Mouse (Mus musculus) neural tube, embryonic 10.5 days (tissue): ENCODE data around the gene Neb.

ENCODE experiments used
- DNase-seq: peaks from one replicate; pipeline ENCODE4 v3.0.0-alpha.2; 2017; ENCODE audit warnings: low spot score; ENCODE audit errors: extremely low spot score

The Neb gene

DNA sequence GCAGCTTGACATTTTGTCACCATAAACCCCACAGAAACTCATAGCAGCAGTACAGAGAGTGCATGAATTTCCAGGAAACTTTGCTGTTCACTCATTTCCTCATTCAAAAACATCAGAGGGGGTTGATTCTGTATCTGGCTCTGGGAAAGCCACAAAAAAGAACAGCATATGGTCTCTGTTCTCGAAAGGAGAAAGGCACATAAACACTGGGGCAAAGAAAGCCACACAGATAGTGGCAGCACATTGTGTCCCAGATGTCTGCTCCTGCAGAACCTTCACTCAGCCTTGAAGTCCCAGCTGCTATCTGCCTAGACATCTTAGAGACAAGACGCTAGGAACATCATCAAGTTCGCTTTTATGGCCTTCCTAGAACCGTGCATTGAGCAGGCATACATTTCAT is 67.5 kb downstream of the Neb start:
- DNase-seq, result no peak

DNA sequence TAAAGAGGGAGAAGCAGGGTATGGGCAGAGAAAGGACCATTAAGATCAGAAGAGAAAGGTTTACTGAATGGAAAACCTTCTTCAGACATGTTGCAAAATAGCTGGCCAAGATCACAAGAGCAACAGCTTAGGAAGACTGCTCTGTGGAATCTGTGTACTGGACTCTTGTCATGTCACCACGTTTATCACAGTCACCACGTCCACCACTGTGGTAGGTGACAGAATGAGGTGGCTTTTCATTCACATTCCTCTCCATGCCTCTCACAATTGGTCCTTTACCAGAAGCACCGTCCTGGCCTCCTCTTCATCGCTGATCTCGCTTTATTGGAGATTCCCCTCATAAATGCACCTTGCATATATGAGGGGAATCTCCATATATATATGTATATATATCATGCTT is 71.6 kb downstream of the Neb start:
- no peak for DNase-seq

DNA sequence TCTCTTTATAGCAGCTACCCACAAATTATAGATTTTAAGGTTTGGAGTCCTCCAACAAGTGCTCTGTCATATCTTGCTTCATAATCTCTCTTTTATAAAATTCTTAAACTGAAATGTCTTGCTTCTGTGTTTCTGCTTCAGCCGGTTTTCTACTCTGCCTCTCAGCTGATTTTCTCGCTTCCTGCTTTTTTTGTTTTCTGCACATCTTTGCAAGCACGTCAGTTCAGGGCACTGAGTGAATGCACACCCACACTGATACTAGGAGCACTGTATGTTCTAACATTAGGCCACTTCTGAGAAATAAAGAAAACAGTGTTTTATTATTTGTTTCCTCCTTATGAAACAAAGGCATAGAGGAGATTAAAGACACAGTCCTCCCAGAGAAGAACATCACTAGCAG is 73.7 kb downstream of the Neb start:
- DNase-seq, result no peak

DNA sequence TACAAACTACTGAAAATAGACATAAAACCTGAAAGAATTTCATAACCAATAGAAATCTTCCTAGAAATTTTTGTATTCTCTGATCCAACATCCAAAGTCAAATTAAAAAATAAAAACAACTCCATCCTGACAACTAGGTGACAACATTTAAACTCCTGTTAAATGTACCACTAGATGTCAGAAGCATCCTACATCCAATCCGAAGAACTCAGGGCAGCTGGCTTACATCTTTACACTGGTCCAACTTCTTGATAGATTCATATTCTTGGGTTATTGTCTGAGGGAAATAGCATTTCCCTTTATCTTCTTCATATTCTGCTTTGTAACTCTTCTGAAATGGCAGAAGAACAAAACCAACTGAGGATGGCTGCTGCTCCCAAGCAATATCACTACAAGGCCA is 74.9 kb downstream of the Neb start:
- no peak for DNase-seq

GRCm38 (mm10) chr2:52297969-52298368 is 80.3 kb downstream of the Neb start:
- no peak for DNase-seq

DNA sequence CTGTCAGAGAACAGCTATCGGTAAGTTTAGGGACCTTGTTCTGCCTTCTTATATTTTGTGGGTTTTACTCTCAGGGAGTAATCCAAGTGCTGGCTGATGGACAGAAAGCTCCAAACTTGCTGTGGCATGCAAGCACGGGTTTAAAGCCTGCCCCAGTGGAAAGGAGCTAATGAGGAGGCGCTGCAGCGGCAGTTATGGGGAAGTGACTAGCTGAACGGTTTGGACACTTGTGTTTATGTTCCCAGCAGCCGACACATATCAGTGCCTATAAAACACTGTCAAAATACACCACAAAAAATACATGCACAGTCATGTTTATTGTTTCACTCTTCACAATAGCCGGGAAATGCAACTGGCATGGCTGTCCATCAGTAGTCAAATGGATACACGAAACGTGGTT is 81.5 kb downstream of the Neb start:
- DNase-seq, result no peak

DNA sequence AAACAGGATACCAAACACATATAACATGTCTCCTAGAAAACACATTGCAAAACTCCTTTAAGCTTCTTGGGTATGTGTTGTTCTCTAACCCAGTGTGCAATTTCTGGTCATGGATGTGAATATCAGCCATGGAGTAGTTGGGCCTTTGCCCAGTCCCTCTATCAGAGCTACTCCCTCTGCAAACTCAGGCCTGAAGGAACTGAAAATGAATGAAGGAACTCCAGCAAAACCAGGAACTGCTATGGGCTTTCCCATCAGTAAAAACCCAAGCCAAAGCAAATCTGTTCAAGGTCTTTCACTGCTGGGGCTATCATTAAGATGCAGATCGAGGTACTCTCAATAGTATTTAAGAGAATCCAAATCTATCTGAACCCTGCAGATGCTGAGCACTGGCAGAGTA is 90.8 kb downstream of the Neb start:
- DNase-seq, result no peak

DNA sequence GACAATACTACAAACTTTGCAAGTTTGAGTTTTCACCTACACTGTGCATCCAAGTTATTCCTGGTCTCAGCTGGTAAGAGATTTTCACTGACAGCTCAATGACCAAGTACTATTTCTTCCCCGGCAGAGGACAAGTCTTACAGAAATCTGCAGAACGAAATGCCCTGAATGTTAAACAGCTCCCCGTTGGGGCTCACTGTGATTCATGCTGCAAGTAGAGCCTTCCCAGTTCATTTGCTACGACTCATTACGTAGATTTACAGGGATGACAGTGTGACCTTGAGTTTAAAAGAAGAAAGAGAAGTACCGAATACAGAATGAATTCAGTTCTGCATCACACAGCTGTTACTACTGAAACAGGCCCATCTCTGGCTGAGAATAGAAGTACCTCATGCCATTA is 91.9 kb downstream of the Neb start:
- DNase-seq, result no peak

DNA sequence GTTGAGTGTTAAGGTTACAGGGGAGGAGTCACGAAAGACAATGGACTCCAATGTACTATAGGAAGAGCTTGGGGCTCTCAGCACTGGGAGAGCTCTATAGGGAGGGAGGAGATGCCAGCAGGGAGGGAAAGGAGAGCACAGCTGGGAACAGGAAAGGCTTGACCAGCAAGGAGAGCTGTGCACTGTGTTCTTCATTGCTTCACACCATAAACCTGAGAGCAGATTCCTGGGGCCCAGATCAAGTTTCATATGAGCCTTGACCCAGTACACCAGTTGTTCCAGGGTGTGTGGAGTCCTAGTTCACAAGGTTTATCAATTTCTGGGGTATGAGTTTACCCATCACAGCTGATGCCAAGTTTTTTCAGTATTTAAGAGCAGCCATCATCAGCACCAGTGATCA is 106.1 kb downstream of the Neb start:
- no peak for DNase-seq

DNA sequence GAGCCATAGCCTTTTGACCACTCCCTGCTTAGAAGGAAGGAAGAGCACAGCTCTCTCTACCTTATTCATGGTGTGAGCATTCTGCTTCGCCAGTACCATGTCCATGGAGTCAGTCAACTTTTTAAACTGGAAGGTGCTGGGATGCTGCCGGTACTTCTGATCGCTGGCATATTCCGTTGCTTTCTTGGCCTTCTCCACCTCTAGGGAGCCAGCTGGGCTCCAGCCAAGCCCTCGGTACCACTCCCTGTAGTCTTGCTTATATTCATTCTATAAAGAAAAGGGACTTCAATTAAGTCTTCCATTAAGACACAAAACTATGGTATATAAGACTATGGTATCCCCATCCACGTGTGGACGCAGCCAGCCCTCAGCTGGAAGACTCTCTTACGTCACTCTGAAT is 107.4 kb downstream of the Neb start:
- DNase-seq, result no peak

DNA sequence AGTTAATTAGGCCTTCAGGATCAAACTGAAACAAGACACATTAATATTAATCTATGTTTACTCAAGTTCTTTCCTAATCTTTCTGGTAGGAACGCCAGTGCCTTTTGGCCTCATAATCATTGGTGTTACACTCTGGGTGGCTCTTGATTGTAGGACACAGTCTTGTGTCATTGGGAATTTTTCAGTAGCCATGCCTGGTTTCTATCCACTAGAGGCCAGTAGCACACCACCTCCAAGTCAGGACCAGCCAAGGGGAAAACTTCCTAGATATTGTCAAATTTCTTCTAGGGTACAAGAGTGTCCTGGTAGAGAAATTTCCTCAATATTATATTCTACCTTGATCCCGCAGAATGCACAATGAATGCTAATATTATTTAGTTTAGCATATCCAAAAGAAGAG is 116.1 kb downstream of the Neb start:
- no peak for DNase-seq

DNA sequence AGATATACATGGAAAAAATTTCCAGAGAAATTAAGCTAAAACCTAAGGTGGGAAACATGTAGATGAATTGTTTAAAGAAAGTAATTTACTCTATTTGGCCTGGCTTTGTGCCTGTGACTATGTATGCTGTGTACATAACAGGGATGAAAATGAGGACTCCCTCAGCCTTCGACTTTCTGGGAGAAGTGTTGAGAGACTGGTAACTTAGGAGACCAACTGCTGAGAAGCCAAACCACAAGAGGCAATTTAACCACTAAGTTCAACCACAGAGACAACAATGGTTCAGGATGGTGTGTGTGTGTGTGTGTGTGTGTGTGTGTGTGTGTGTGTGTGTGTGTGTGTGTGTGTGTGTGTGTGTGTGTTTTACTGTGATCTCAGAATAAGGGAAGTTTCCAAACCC is 126.2 kb downstream of the Neb start:
- DNase-seq, result no peak

DNA sequence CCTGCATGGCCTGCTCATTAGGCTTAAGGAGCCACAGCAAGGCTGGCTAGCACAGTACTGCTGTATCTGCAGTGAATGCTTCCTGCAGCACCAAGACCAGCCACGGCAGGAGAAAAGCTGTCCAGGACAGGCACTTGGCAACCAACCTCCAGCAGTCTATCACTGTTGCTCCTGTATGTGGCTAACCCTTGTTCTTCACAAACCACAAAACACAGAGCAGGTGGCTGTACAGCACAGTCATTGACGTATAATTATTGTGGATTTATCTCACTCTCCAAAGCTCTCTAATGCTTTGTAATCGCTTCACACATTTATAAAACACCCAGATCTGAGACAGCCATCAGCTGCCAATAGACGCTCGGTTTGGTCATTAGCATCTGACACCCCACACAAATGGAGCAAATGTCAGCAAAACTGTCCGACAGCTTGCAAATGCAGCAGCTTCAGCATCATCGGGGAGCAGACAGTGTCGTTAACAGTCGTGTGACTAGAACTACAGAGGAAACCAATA is 129.9 kb downstream of the Neb start:
- DNase-seq, result no peak

DNA sequence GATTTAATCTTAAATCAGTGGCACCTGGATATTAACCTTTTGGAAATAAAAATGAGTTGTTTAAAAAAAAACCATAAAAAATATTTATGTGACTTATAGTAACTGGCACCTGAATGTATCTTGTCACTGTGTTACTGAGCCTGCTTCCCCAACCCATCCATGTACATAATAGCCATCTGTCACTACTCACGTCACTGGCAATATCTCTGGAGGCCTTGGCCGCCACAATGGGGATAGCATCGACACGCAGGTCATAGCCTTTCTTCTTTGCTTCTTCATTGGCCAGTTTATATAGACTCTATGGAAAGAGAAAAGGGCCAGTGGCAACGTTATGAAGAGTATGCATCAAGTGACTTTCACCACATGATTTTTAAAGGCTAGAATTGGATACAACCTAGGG is 133.2 kb downstream of the Neb start:
- no peak for DNase-seq

DNA sequence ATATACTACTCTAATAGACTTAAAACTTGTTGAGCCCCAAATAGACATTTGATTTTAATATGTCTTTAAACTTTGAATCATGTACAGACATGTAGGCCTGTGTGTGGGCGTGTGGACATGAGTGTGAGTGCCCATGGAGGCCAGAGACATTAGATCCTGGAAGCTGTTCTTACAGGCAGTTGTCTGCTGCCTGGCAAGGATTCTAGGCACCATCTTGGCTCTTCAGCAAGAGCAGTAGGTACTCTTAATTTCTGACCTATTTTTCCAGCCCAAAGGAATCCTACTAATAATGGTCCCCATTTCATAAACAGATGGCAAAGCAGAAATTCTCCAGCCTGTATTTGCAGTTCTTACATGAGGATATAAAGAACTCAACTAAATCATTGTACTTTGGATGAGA is 135.6 kb downstream of the Neb start:
- DNase-seq, result no peak

- no peak for DNase-seq
Observed at GRCm38 (mm10) chr2:52237892-52238291, 140.4 kb downstream of the Neb start.

DNA sequence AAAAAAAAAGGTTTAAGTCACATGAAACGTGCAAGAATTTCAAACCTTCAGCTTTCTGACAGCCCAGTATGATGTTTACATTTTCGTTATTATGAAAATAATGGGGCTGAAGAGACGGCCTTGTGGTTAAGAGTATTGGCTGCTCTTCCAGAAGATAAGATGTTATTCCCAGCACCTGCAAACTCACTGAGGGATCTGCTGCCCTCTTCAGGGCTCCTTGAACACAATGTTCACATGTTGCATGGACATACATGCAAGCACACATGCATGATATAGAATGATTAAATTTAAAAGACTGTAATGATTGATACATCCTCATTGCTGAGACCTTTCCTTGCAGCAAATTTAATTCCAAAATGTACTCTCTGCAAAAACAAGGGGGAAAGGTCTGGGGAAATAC is 150.7 kb downstream of the Neb start:
- no peak for DNase-seq

- no peak for DNase-seq
Observed at GRCm38 (mm10) chr2:52224366-52224765, 153.9 kb downstream of the Neb start.

- peak; percentile 17 for DNase-seq
Observed at GRCm38 (mm10) chr2:52220074-52220473, 158.2 kb downstream of the Neb start.

DNA sequence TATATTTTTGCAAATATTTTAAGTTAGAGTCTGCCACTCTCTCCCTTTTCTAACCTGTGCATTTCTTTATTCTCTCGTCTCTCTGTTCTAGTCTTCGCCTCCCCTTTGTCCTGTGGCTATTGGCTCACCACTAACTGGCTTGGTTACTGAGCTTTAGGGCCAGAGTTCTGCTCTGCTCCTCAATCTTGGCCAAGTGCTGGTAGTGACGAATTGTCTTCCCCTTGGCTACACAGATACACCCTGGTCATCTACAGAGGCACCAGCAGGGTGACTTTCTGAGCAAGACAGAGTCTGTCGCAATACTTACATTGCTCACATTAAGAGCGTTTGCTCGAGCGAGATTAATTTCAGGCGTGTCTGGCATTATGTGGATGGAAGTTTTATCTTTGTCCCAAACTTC is 162.3 kb downstream of the Neb start:
- no peak for DNase-seq

DNA sequence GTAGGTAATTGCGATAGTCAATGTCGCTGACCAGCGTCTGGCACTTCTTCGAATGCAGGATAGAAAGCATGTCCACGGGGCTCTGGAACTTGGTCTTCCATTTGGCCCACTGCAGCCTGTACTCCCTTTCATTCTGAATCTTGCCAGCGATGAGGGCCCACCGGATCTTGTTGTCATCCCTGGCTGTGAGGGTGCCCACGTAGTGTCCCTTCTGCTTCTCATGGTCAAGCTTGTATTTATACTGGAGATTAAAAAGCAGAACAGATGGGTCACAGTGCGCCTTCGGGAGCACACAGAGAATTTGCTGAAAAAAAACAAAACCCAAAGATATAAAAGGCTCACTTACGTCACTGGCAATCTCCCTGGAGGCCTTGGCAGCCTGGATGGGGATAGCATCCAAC is 165.7 kb downstream of the Neb start:
- DNase-seq, result no peak

DNA sequence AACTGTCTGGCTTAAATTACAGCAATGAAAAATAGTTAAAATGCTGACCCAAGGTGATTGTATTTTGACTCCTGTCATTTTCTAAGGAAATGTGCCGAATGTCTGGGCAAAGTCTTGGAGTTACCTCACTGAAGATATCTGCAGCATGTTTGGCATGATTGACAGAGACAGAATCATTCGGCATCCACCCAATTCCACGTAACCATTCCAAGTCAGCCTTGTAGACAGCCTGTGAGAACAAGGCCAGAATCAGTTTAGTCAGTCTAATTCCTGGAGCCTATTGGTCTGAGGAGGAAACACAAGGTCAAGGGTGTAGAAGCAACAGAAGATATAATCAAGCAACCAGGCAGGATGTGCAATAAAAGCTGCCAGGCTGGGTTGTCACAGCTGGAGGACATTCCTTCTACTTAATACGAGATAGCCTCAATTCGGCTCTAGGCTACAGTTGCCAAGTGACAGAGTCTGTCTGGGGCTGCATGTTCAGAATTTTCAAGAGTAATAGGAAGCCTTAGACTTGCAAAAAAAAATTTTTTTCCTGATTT is 166.8 kb downstream of the Neb start:
- DNase-seq, result no peak

DNA sequence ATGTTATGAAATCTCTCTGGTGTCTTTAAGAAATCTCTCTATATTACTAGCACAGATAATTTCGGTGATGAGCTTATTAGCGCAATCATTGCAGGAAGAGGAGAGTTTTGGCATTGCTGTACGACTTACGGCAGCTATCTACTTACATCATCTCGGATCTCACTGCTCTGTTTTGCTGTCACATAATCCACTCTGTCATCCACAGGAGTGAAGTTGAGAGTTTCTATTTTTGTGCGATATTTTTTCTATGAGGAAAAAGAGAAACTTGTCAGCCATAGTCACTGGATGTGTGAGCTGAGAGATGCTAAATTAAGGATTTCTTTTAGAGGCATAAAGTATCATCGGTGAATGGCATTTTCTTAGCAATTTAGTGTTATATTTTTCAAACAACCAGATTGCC is 167.6 kb downstream of the Neb start:
- no peak for DNase-seq

GRCm38 (mm10) chr2:52204992-52205391 is 173.3 kb downstream of the Neb start:
- no peak for DNase-seq
